Mouse (Mus musculus) CH12.LX (cell line): ENCODE data around the gene C2cd4b.

Source experiments
- BHLHE40 ChIP-seq: IDR thresholded peaks from 2 replicates; pipeline ENCODE4 v1.6.1; 2011; ENCODE audit warnings: mild to moderate bottlenecking, low read depth, low read length, improper control_type of control experiment
- CTCF ChIP-seq, 2 experiments: IDR thresholded peaks in 1 of 2; conservative IDR thresholded peaks in 1 of 2; 2 replicates each; pipeline ENCODE4 v1.5.1; 2011 to 2012; ENCODE audit warnings: low read depth in 2 of 2, low read length in 2 of 2, improper control_type of control experiment in 1 of 2, inconsistent platforms in 1 of 2, mild to moderate bottlenecking in 1 of 2, moderate library complexity in 1 of 2
- EP300 ChIP-seq: IDR thresholded peaks from 2 replicates; pipeline ENCODE4 v1.6.1; 2011; ENCODE audit warnings: low read length, improper control_type of control experiment
- ETS1 ChIP-seq: conservative IDR thresholded peaks from 2 replicates; pipeline ENCODE4 v1.6.1; 2012; ENCODE audit warnings: low read depth, mild to moderate bottlenecking, inconsistent platforms, low read length, improper control_type of control experiment, moderate library complexity
- HCFC1 ChIP-seq: IDR thresholded peaks from 2 replicates; pipeline ENCODE4 v1.6.1; 2012; ENCODE audit warnings: low read depth, mild to moderate bottlenecking, inconsistent platforms, low read length, improper control_type of control experiment
- MAFK ChIP-seq: IDR thresholded peaks from 2 replicates; pipeline ENCODE4 v1.6.1; 2011; ENCODE audit warnings: low read length, improper control_type of control experiment; ENCODE audit not compliant: insufficient replicate concordance
- MEF2A ChIP-seq: IDR thresholded peaks from 2 replicates; pipeline ENCODE4 v1.6.1; 2014; ENCODE audit warnings: low read depth, mild to moderate bottlenecking, inconsistent platforms, low read length, improper control_type of control experiment, borderline replicate concordance
- POLR2A ChIP-seq: IDR thresholded peaks from 2 replicates; pipeline ENCODE4 v1.6.1; 2011; ENCODE audit warnings: low read depth, mild to moderate bottlenecking, improper control_type of control experiment, low read length
- SMC3 ChIP-seq: IDR thresholded peaks from 2 replicates; pipeline ENCODE4 v1.6.1; 2011; ENCODE audit warnings: low read depth, low read length, improper control_type of control experiment
- TCF12 ChIP-seq: IDR thresholded peaks from 2 replicates; pipeline ENCODE4 v1.6.1; 2014; ENCODE audit warnings: low read depth, mild to moderate bottlenecking, inconsistent platforms, low read length, improper control_type of control experiment
- UBTF ChIP-seq: IDR thresholded peaks from 2 replicates; pipeline ENCODE4 v1.6.1; 2012; ENCODE audit warnings: low read depth, mild to moderate bottlenecking, inconsistent platforms, low read length, improper control_type of control experiment, moderate library complexity
- ZKSCAN1 ChIP-seq: IDR thresholded peaks from 2 replicates; pipeline ENCODE4 v1.6.1; 2012; ENCODE audit warnings: low read depth, inconsistent platforms, low read length, improper control_type of control experiment, borderline replicate concordance

GRCm38 (mm10) chr9:67792405-67792804 is 33.2 kb downstream of the C2cd4b start:
- TF ChIP-seq ETS1 (no peak), SMC3 (no peak), HCFC1 (no peak), POLR2A (no peak), BHLHE40 (no peak), ZKSCAN1 (no peak), CTCF (conservative IDR thresholded peaks at IDR 0.05 in 1 of 2, IDR thresholded peaks at IDR 0.05 in 1 of 2; ENCODE audit: low read depth in 2 of 2, low read length in 2 of 2) (no peak), UBTF (no peak), MEF2A (no peak), MAFK (no peak), EP300 (no peak), TCF12 (no peak)
